Mouse (Mus musculus): ENCODE results near the gene A630023A22Rik. TPM values are rescaled to one million over a fixed set of nuclear protein-coding genes. Genes with fewer than 3 reads are reported as not detected.

Gene A630023A22Rik
- not detected for polyA plus RNA-seq (2017; shearing (Covaris generic))

- no peak for ATAC-seq
Observed at GRCm38 (mm10) chr14:34102601-34103000, at the start of gene A630023A22Rik. Gene A630023A22Rik, minus strand, starts transcription at chr14:34102754.

- no peak for ATAC-seq
Observed at GRCm38 (mm10) chr14:34152342-34152741, 49.8 kb upstream of the A630023A22Rik start, which contains the start of gene Npy4r. Gene Npy4r, minus strand, starts transcription at chr14:34152489.

- no peak for ATAC-seq
Observed at GRCm38 (mm10) chr14:34142915-34143314, 40.4 kb upstream of the A630023A22Rik start.

- ATAC-seq = no peak
Observed at GRCm38 (mm10) chr14:34142316-34142715, 39.8 kb upstream of the A630023A22Rik start.

GRCm38 (mm10) chr14:34139671-34140664 is 37.4 kb upstream of the A630023A22Rik start:
- ATAC-seq = no peak

GRCm38 (mm10) chr14:34135391-34135790 is 32.8 kb upstream of the A630023A22Rik start:
- ATAC-seq = no peak

- ATAC-seq = no peak
Observed at GRCm38 (mm10) chr14:34131216-34131615, 28.7 kb upstream of the A630023A22Rik start.

GRCm38 (mm10) chr14:34121691-34122090 is 19.1 kb upstream of the A630023A22Rik start:
- no peak for ATAC-seq

GRCm38 (mm10) chr14:34120923-34121351 is 18.4 kb upstream of the A630023A22Rik start:
- ATAC-seq = no peak

- ATAC-seq = no peak
Observed at GRCm38 (mm10) chr14:34120016-34120910, 17.7 kb upstream of the A630023A22Rik start.

GRCm38 (mm10) chr14:34119046-34119723 is 16.6 kb upstream of the A630023A22Rik start:
- no peak for ATAC-seq

- no peak for ATAC-seq
Observed at GRCm38 (mm10) chr14:34114311-34114710, 11.8 kb upstream of the A630023A22Rik start.

GRCm38 (mm10) chr14:34107594-34107993 is 5.0 kb upstream of the A630023A22Rik start:
- ATAC-seq = no peak

GRCm38 (mm10) chr14:34106389-34107062 is 4.0 kb upstream of the A630023A22Rik start:
- no peak for ATAC-seq

- no peak for ATAC-seq
Observed at GRCm38 (mm10) chr14:34104892-34105291, 2.3 kb upstream of the A630023A22Rik start.

GRCm38 (mm10) chr14:34103855-34104254 is 1.3 kb upstream of the A630023A22Rik start:
- no peak for ATAC-seq

- ATAC-seq = no peak
Observed at GRCm38 (mm10) chr14:34096161-34096560, 6.4 kb downstream of the A630023A22Rik start.

- no peak for ATAC-seq
Observed at GRCm38 (mm10) chr14:34092856-34093255, 9.7 kb downstream of the A630023A22Rik start.

- ATAC-seq = no peak
Observed at GRCm38 (mm10) chr14:34091475-34091874, 11.1 kb downstream of the A630023A22Rik start.

- ATAC-seq = no peak
Observed at GRCm38 (mm10) chr14:34089796-34090195, 12.8 kb downstream of the A630023A22Rik start.

- no peak for ATAC-seq
Observed at GRCm38 (mm10) chr14:34087856-34088398, 14.6 kb downstream of the A630023A22Rik start.
